Mouse (Mus musculus): Measurements from ENCODE around the gene Fhit.
A peak's percentile ranks its signal among the peaks of the same experiment; 100 is the strongest.

The Fhit gene

GRCm38 (mm10) chr14:9606584-9607377 is 1555.1 kb downstream of the Fhit start:
- DNase-seq (ENCODE audit: low spot score in 2 of 2) = peak in 1 of 2 experiments; percentile 23

GRCm38 (mm10) chr14:9600271-9600670 is 1561.6 kb downstream of the Fhit start:
- DNase-seq (ENCODE audit: low spot score in 2 of 2) = no peak

- DNase-seq (ENCODE audit: low spot score in 2 of 2) = peak in 1 of 2 experiments; percentile 29
Observed at GRCm38 (mm10) chr14:9597460-9597977, 1564.3 kb downstream of the Fhit start.

GRCm38 (mm10) chr14:9589121-9589520 is 1572.7 kb downstream of the Fhit start:
- DNase-seq (ENCODE audit: low spot score in 2 of 2) = no peak

GRCm38 (mm10) chr14:9587900-9588299 is 1573.9 kb downstream of the Fhit start:
- no peak for DNase-seq (ENCODE audit: low spot score in 2 of 2)

- DNase-seq (ENCODE audit: low spot score in 2 of 2) = no peak
Observed at GRCm38 (mm10) chr14:9583227-9584155, 1578.3 kb downstream of the Fhit start.

- no peak for DNase-seq (ENCODE audit: low spot score in 2 of 2)
Observed at GRCm38 (mm10) chr14:9556333-9556732, 1605.5 kb downstream of the Fhit start.

- no peak for DNase-seq (ENCODE audit: low spot score in 2 of 2)
Observed at GRCm38 (mm10) chr14:9555807-9556206, 1606.0 kb downstream of the Fhit start.

- no peak for DNase-seq (ENCODE audit: low spot score in 2 of 2)
Observed at GRCm38 (mm10) chr14:9552149-9552548, 1609.7 kb downstream of the Fhit start.

- no peak for DNase-seq (ENCODE audit: low spot score in 2 of 2)
Observed at GRCm38 (mm10) chr14:9547952-9548351, 1613.9 kb downstream of the Fhit start.

- no peak for DNase-seq (ENCODE audit: low spot score in 2 of 2)
Observed at GRCm38 (mm10) chr14:9544364-9544763, 1617.5 kb downstream of the Fhit start.

- no peak for DNase-seq (ENCODE audit: low spot score in 2 of 2)
Observed at GRCm38 (mm10) chr14:9535491-9535890, 1626.3 kb downstream of the Fhit start.

GRCm38 (mm10) chr14:9529247-9529646 is 1632.6 kb downstream of the Fhit start:
- DNase-seq (ENCODE audit: low spot score in 2 of 2) = no peak

- DNase-seq (ENCODE audit: low spot score in 2 of 2) = no peak
Observed at GRCm38 (mm10) chr14:9526136-9526535, 1635.7 kb downstream of the Fhit start.

- no peak for DNase-seq (ENCODE audit: low spot score in 2 of 2)
Observed at GRCm38 (mm10) chr14:9517651-9518050, 1644.2 kb downstream of the Fhit start.

GRCm38 (mm10) chr14:9509678-9510077 is 1652.2 kb downstream of the Fhit start:
- DNase-seq (ENCODE audit: low spot score in 2 of 2) = no peak

Data from cerebellum, postnatal 4 days (tissue).